Mouse (Mus musculus): ENCODE data around the gene Dst.

Dst gene

DNA sequence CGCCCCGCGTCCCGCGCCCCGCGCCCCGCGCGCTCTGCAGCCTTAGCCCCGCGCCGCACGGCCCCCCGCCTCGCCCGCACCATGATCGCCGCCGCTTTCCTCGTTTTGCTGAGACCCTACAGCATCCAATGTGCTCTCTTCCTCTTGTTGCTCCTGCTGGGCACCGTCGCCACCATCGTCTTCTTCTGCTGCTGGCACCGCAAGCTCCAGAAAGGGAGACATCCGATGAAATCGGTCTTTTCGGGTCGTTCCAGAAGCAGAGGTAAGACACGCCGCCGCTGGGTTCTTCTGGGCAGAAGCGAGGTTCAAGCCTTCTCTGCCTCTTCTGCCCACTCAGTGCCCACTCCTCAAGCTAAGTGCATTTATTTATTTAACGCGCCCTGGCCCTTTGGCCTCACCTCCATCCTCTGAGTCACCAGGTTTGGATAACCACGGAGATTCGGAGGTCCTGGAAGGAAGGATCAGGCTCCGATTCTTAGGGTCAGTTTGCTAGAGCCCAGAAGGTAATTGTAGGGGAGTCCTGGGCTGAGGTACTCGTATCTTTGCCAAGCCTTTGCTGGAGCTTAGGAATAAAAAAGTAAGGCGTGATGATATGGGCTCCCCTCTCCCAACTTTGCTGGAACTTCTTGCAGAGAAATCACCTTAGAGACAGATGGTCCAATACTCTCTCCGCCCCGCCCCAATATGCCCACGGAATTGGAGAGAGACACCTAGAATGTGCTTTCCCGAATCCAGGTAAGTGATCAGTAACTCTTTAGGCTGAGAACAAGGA, at the start of gene Dst:
Gene Dst (plus strand): TSS at position 35 of the 772 bp plus-strand sequence.
- DNase-seq (ENCODE audit: inconsistent age in 2 of 2, low spot score in 1 of 2): no peak

DNA sequence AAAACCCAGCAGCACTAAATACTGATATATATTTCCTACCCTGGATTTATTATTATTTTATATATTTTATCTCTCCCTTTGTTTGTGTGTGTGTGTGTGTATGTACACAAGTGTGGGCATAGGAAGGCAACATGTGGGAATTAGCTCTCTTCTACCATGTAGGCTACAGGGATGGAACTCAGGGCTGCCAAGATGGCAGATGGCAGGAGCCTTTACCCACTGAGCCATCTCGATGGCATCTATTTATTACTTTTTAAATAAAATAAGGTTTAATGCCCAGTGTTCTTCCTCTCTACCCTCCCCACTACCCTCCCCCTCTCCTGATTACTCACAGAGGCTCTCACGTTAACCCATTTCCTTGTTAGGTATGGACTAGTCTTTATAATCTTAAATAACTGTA, 39.0 kb upstream of the Dst start:
- no peak for DNase-seq (ENCODE audit: inconsistent age in 2 of 2, low spot score in 1 of 2)

DNA sequence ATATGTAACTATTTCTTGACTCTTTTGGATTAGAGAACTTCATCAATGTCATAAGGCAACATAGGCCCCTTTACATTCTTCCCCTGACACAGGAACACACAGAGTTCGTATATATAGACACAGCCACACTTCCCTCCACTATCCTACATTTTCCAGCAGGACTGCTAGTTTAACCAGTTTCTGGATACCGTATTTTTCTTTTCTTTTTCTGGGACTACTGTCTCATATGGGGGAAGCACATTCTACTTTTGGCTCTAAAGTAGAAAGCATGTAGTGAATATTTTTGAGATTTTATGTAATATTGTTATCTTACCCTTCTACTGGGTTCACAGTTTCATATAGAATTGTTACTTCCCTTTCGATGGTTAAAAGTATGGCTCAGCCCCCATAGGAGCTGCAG, 38.6 kb upstream of the Dst start:
- no peak for DNase-seq (ENCODE audit: inconsistent age in 2 of 2, low spot score in 1 of 2)

- DNase-seq (ENCODE audit: inconsistent age in 2 of 2, low spot score in 1 of 2): no peak
Observed at GRCm38 (mm10) chr1:33873561-33873960, 34.5 kb upstream of the Dst start.

DNA sequence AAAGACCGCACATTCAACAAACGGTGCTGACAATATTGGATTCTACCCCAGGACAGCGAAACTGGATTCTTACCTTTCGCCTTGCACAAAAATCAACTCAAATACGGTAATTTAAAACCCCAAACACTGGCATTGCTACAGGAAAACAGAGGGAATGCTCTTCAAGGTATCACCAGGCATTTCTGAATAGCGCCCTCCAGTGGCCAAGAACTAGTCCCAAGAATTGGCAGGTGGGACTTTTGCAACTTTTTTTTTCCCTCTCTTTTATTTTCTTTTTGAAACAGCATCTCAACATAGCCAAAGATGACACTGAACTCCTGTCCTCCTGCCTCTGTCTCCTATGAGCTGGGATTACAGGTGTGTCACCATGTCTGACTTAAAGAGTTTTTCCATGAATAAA, 32.3 kb upstream of the Dst start:
- peak; percentile 15 to 65 for DNase-seq (ENCODE audit: inconsistent age in 2 of 2, low spot score in 1 of 2)

DNA sequence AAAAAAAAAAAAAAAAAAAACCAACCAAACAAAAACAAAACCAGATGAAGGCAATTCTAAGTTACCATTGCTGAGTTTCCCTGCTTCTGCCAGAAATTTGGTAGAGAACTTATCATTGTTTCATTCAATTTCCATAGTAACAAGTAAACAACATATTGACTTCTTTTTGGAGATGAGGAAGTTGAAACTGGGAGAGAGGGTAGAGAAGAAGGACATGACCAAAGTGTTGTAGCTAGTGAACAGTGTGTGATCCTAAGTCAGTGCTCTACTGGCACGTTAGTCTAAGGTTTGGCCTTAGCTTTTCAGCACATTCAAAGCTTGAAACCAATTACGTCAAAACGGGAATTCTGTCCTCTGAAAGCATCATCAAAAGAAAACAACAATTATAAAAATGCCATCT, 31.6 kb upstream of the Dst start:
- DNase-seq (ENCODE audit: inconsistent age in 2 of 2, low spot score in 1 of 2): no peak

GRCm38 (mm10) chr1:33878170-33878569, 29.9 kb upstream of the Dst start:
- DNase-seq (ENCODE audit: inconsistent age in 2 of 2, low spot score in 1 of 2): no peak

DNA sequence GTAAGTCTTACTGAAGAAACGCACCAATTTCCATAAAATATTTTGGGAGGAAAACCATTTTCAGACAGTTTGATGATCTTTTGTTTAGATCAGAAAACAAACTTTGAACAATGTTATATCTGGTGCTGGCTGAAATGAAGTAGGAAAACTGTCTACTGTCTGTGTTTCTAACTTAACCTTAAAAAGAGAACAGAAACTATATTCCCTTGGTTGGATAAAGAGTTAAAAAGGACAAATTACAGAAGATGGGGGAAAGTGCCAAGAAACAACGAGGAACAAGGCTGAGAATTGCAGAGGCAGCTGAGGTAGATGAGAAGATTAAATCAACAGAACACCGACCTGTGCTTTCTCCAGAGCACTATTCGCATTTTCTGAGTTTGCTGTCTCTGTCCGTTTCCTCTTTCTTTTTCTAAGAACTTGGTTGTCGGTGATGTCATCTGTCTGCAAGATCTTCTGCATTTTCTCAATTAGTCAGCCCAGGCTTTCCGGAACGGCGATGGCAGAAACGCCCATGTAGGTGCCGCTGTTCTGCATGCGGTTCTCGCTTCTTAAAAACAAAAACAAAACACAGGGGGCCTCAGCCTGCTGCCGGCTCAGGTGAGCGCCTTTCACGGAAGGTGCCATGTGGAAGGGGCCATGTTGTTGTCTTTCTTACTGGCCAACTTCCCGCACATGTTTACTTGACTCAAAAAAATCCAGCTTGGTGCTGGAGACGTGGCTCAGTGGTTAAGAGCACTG, 24.8 kb upstream of the Dst start:
- DNase-seq (ENCODE audit: inconsistent age in 2 of 2, low spot score in 1 of 2): peak; percentile 41 to 72

DNA sequence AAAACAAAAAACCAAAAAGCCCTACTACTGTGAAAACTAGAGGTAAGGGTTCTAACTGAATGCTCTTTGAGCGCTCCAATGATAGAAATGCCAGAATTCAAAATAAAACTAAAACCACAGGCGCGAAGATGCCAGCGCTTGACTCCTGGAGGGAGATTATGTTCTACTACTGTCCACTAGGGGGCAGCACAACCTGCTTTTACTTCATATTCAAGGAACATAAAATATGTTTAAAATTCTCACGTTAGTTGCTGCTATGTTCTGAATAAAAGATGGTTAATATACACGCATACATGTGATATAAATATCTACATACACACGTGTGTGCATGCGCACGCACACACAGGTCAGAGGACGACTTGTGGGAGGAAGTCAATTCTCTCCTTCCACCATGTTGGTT, 15.2 kb upstream of the Dst start:
- DNase-seq (ENCODE audit: inconsistent age in 2 of 2, low spot score in 1 of 2): peak; percentile 23 to 80

GRCm38 (mm10) chr1:33896116-33896515, 11.9 kb upstream of the Dst start:
- DNase-seq (ENCODE audit: inconsistent age in 2 of 2, low spot score in 1 of 2): no peak

DNA sequence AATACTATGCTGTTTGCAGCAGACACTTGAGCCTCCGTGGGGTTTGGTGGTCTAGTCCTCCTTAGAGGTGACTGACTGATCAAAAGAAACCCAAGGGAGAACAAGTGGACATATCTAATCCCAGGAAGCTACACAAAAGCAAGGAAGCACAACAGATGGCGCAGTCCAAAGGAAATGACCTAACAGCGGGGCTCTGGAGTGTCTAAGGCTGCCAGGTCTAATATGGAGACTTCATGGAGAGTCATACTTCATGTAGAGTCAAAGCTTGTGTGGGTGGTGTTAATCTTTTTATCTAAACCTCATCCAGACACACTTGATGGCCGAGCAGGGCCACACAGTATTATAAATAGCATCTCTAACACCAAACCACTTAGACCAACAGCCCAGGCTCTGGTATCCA, 11.4 kb upstream of the Dst start:
- DNase-seq (ENCODE audit: inconsistent age in 2 of 2, low spot score in 1 of 2): no peak

DNA sequence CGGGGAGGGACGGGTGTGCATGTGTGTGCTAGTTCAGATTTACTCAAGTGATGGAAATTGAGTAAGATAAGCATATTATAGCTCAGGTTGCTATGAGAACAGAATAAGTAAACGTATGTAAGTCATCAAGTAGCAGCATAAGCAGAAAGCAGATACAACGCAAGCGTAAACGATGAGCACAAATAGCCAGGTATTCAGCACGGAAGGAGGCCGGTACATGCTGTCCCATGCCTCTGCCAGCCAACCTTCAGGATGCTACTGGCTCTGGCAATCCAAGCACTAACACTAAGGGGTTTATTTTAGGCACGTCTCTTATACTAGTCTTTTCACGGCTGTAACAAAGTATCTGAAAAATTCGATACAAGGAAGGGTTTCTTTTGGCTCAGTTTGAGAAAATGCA, 10.6 kb upstream of the Dst start:
- DNase-seq (ENCODE audit: inconsistent age in 2 of 2, low spot score in 1 of 2): no peak

GRCm38 (mm10) chr1:33898373-33898772, 9.7 kb upstream of the Dst start:
- no peak for DNase-seq (ENCODE audit: inconsistent age in 2 of 2, low spot score in 1 of 2)

DNA sequence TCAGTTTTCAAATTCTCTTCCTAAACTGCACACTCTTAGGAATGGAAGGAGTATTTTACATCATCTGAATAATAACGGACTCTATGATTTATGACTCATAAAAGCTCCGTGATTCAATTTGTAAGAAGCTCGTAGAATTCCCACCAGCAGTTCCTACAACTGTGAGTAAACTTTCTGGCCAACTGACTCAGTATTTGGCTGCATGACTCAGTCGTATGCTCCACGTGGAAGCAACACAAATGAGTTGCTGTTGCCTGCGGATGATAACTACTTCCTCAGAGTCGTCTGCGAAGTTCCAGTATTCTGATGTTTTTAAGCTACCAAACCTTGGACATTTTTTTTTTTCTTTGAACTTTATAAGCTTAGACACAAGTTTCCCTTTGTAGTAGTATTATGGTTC, 7.8 kb upstream of the Dst start:
- peak; percentile 42 to 70 for DNase-seq (ENCODE audit: inconsistent age in 2 of 2, low spot score in 1 of 2)

GRCm38 (mm10) chr1:33903587-33903986, 4.4 kb upstream of the Dst start:
- DNase-seq (ENCODE audit: inconsistent age in 2 of 2, low spot score in 1 of 2): peak in 1 of 2 experiments; percentile 23

DNA sequence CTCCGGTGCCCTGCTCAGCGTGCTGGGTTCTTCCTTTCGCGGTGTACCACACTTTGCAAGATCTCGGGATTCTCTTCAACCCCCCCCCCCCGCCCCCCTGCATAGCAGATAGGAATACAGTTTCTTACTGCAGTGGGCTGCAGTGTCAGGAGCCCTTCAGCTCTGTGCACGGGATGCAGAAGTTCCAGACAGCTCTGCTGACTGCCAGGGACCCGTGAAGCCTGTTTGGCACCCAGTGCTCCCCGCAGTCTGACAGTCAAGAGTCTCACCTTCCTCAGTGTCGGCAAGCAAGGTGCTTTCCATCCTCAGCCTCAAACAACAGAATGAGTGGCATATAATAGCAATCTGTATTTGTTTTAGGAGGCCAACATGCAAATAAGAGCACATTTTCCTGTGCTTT, 1.8 kb upstream of the Dst start:
- no peak for DNase-seq (ENCODE audit: inconsistent age in 2 of 2, low spot score in 1 of 2)

GRCm38 (mm10) chr1:33906927-33907326, 1.1 kb upstream of the Dst start:
- DNase-seq (ENCODE audit: inconsistent age in 2 of 2, low spot score in 1 of 2): peak in 1 of 2 experiments; percentile 17

DNA sequence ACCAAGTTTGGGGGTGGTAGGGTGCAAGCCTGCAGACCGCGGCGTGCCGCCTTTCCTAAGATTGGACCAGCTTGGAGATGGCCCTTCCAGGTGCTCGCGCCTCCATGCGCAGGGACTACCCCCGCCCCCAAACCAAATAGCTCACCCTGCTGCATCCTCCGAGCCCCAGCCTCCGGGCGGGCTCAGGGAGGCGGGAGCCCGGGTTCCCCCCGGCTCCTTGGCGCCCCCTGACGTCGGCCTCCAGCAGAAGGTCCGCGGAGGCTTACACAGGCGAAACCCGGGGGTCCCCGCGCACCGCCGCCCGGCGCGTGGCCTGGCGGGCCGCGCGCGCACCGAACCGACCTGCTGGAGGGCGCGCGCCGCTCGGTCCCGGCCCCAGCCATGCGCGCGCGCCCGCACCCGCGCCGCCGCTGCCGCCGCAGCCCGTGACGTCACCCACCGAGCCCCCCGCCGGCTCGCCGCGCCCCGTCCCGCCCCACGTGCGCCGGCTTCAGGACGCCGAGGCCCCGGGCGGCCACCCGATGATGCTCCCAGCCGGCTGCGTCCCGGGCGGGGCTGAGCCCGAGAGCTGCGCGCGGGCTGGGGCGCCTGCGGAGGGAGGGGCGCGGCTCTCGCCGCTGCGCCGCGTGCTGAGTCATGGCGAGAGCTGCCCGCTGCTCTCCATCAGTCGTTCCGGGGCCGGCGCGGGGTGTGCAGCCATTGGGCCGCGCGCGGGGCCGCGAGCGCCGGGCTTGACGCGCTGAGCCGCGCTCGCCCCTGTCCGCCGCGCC, 419 bp upstream of the Dst start, which contains the start of gene Bend6:
Gene Bend6 (minus strand): TSS at position 396 of the 770 bp plus-strand sequence.
- peak; percentile 75 to 84 for DNase-seq (ENCODE audit: inconsistent age in 2 of 2, low spot score in 1 of 2)

- no peak for DNase-seq (ENCODE audit: inconsistent age in 2 of 2, low spot score in 1 of 2)
Observed at GRCm38 (mm10) chr1:33911589-33911988, 3.6 kb downstream of the Dst start.

DNA sequence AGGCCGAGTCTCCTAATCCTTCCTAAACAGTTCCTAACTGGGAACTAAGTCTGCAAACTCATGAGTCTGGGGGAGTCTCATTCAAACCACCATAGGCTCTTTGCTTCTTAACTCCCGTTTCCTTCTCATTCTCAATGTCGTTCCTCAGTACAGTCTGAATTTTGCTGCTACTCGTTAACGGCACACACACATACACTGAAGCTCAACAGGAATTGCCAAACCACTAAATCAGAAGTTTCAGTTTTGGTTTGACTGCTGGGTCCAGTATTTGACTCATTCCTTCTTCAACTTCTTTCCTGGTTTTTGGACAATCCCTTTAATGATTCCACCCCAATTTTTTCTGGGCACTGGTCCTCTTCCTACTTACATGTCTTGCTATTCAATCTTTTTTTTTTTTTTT, 8.5 kb downstream of the Dst start:
- DNase-seq (ENCODE audit: inconsistent age in 2 of 2, low spot score in 1 of 2): no peak

GRCm38 (mm10) chr1:33922975-33923374, 14.9 kb downstream of the Dst start:
- DNase-seq (ENCODE audit: inconsistent age in 2 of 2, low spot score in 1 of 2): no peak

DNA sequence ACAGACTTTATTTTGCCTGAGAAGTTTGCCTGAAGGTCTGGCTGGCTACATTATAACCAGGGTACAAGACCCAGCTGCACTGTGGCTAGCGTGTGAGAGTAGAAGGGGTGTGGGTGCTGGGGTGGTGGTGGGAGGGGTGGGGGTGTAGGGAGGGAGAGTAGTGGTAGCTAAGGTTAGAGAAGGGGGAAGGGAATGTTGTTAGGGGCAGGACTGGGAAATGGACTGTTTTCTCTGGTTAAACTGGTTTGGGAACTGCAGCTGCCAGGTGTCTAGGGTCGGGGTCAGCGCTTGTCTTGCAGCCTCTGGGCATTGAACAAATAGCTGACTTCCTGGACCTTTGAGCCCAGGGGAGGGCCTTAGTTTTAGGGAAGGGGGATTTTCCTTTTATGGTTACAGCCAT, 17.3 kb downstream of the Dst start:
- DNase-seq (ENCODE audit: inconsistent age in 2 of 2, low spot score in 1 of 2): no peak
